Mouse (Mus musculus) heart, adult 9 months (tissue): ENCODE data around the gene Ptpdc1.

Source experiments
- DNase-seq, 2 experiments: peaks; one replicate each; pipeline ENCODE4 v3.0.0; 2022; ENCODE audit warnings: low spot score in 2 of 2

Ptpdc1 gene

GRCm38 (mm10) chr13:48586496-48586895 lies 39.0 kb downstream of the Ptpdc1 start:
- no peak for DNase-seq

- DNase-seq, result no peak
Observed at GRCm38 (mm10) chr13:48585786-48586185, 39.7 kb downstream of the Ptpdc1 start.

- no peak for DNase-seq
Observed at GRCm38 (mm10) chr13:48582688-48583379, 42.6 kb downstream of the Ptpdc1 start.

GRCm38 (mm10) chr13:48578616-48579015 lies 46.8 kb downstream of the Ptpdc1 start:
- no peak for DNase-seq

- DNase-seq, result no peak
Observed at GRCm38 (mm10) chr13:48577836-48578235, 47.6 kb downstream of the Ptpdc1 start.

GRCm38 (mm10) chr13:48577007-48577406 lies 48.5 kb downstream of the Ptpdc1 start:
- DNase-seq, result no peak

- no peak for DNase-seq
Observed at GRCm38 (mm10) chr13:48574718-48575117, 50.7 kb downstream of the Ptpdc1 start.

- peak; percentile 13 to 26 for DNase-seq
Observed at GRCm38 (mm10) chr13:48573525-48574355, 51.7 kb downstream of the Ptpdc1 start.

- DNase-seq, result peak; percentile 37 to 65
Observed at GRCm38 (mm10) chr13:48572127-48572526, 53.3 kb downstream of the Ptpdc1 start.

GRCm38 (mm10) chr13:48571298-48571697 lies 54.2 kb downstream of the Ptpdc1 start:
- DNase-seq, result no peak

- no peak for DNase-seq
Observed at GRCm38 (mm10) chr13:48569576-48570132, 55.8 kb downstream of the Ptpdc1 start.

GRCm38 (mm10) chr13:48567646-48568045 lies 57.8 kb downstream of the Ptpdc1 start:
- no peak for DNase-seq

GRCm38 (mm10) chr13:48566116-48566935 lies 59.1 kb downstream of the Ptpdc1 start:
- DNase-seq, result peak; percentile 84 to 93

GRCm38 (mm10) chr13:48564881-48565600 lies 60.4 kb downstream of the Ptpdc1 start:
- no peak for DNase-seq

GRCm38 (mm10) chr13:48562336-48562735 lies 63.1 kb downstream of the Ptpdc1 start:
- peak; percentile 33 to 43 for DNase-seq

- no peak for DNase-seq
Observed at GRCm38 (mm10) chr13:48561481-48561880, 64.0 kb downstream of the Ptpdc1 start.

- DNase-seq, result no peak
Observed at GRCm38 (mm10) chr13:48555976-48556375, 69.5 kb downstream of the Ptpdc1 start.

GRCm38 (mm10) chr13:48554552-48554951 lies 70.9 kb downstream of the Ptpdc1 start:
- no peak for DNase-seq

- no peak for DNase-seq
Observed at GRCm38 (mm10) chr13:48553511-48553910, 72.0 kb downstream of the Ptpdc1 start.

GRCm38 (mm10) chr13:48552181-48553090 lies 73.0 kb downstream of the Ptpdc1 start:
- DNase-seq, result peak; percentile 87 to 91
